Mouse (Mus musculus): ENCODE results near the gene Colca2. TPM values are rescaled to one million over a fixed set of nuclear protein-coding genes. Genes with fewer than 3 reads are reported as not detected.

The Colca2 gene
- polyA plus RNA-seq, 1 experiment from 2014 or later, result 0.56 TPM

- H3K4me2 ChIP-seq, result no peak overlapping the region
- H3K4me1 ChIP-seq (replicated peaks), result no peaks in the 10 kb centered on the region
- no peaks in the 10 kb centered on the region for H3K9me3 ChIP-seq
- H3K4me3 ChIP-seq, result no peak overlapping the region
- H3K27me3 ChIP-seq, result no peaks in the 10 kb centered on the region
- 94% methylated on average over 5 of the region's 5 CpGs for WGBS
- no peak for ATAC-seq (ENCODE audit: low read depth)
- H3K27ac ChIP-seq (replicated peaks), result no peak overlapping the region
- H3K9ac ChIP-seq, result no peak overlapping the region
- H3K36me3 ChIP-seq, result no peaks in the 10 kb centered on the region
Observed at GRCm38 (mm10) chr9:51258426-51258825, 19.9 kb downstream of the Colca2 start.

- H3K27ac ChIP-seq (replicated peaks), result no peak overlapping the region
- no peak overlapping the region for H3K4me2 ChIP-seq
- no peak for ATAC-seq (ENCODE audit: low read depth)
- H3K27me3 ChIP-seq, result no peaks in the 10 kb centered on the region
- no peaks in the 10 kb centered on the region for H3K9me3 ChIP-seq
- whole genome bisulfite sequencing, result 78% methylated on average over 4 of the region's 4 CpGs
- H3K9ac ChIP-seq, result no peak overlapping the region
- H3K36me3 ChIP-seq, result no peaks in the 10 kb centered on the region
- no peak overlapping the region for H3K4me3 ChIP-seq
- H3K4me1 ChIP-seq (replicated peaks), result no peaks in the 10 kb centered on the region
Observed at GRCm38 (mm10) chr9:51256780-51257502, 21.4 kb downstream of the Colca2 start.

- Histone ChIP-seq H3K9me3 (no peaks in the 10 kb centered on the region), H3K4me2 (no peak overlapping the region), H3K4me1 (replicated peaks) (no peaks in the 10 kb centered on the region; the same call in 1 of the 2 replicates), H3K4me3 (no peak overlapping the region), H3K36me3 (no peaks in the 10 kb centered on the region), H3K27me3 (peaks cover 26% of the 10 kb centered on the region), H3K9ac (no peak overlapping the region), H3K27ac (replicated peaks) (no peak overlapping the region)
- ATAC-seq (ENCODE audit: low read depth), result no peak
- WGBS, result 61% methylated on average over 12 of the region's 12 CpGs
Observed at GRCm38 (mm10) chr9:51238741-51239385, 39.5 kb downstream of the Colca2 start.

DNA sequence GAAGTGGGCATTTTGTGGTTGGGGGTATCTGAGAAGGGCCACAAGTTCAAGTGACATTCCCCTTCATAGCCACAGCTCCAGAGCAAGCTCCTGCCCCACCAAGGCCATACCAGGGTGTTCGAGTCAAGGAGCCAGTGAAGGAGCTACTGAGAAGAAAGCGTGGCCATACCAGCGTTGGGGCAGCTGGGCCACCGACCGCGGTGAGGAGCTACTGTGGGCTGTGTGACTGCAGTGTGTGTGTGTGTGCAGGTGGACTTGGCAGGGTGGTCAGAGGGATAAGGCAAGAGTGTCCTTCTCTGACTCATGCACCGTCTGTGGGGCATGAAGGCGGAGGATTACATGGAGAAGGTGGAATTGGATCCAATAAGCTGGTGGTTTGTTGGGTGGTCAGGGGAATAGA is 46.2 kb downstream of the Colca2 start:
- Histone ChIP-seq H3K27ac (replicated peaks) (no peak overlapping the region), H3K9me3 (no peaks in the 10 kb centered on the region), H3K4me1 (replicated peaks) (no peaks in the 10 kb centered on the region), H3K4me2 (no peak overlapping the region), H3K27me3 (peaks cover 41% of the 10 kb centered on the region), H3K36me3 (no peaks in the 10 kb centered on the region), H3K4me3 (no peak overlapping the region), H3K9ac (no peak overlapping the region)
- 96% methylated on average over 8 of the region's 8 CpGs for WGBS
- no peak for ATAC-seq (ENCODE audit: low read depth)

GRCm38 (mm10) chr9:51230701-51231389 is 47.5 kb downstream of the Colca2 start:
- H3K4me2 ChIP-seq, result no peak overlapping the region
- 90% methylated on average over 4 of the region's 4 CpGs for whole genome bisulfite sequencing
- no peak overlapping the region for H3K9ac ChIP-seq
- H3K9me3 ChIP-seq, result no peaks in the 10 kb centered on the region
- no peak overlapping the region for H3K4me3 ChIP-seq
- no peaks in the 10 kb centered on the region for H3K36me3 ChIP-seq
- H3K27me3 ChIP-seq, result peaks cover 31% of the 10 kb centered on the region
- ATAC-seq (ENCODE audit: low read depth), result no peak
- no peaks in the 10 kb centered on the region for H3K4me1 ChIP-seq (replicated peaks)
- no peak overlapping the region for H3K27ac ChIP-seq (replicated peaks)

DNA sequence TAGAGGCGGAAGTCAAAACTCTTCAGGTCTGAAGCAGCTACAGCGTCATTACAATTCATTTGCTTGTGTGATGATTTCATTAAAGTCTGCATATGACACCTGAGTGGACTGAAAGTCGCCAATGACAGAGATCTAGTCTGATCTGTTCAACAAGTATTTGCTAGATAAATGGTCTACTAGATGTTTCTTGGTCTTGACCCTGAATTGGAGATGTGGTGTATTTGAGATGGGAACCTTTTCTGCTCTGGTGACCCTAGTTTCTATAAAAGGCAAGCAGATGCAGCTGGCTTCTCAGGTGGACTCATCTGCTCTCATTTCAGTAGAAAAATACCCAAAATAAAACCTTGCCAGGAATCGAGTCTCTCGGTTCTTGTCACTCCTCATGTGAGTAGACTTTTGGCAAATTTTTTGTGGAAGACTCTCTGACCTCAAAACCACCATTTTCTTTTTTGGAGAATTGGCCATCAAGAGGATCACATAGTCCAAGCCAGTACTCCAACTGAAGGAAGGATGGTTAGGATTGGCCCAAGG is 52.7 kb downstream of the Colca2 start:
- Histone ChIP-seq H3K27ac (replicated peaks) (no peak overlapping the region), H3K9ac (no peak overlapping the region), H3K27me3 (peaks cover 12% of the 10 kb centered on the region), H3K4me2 (no peak overlapping the region), H3K9me3 (no peaks in the 10 kb centered on the region), H3K4me1 (replicated peaks) (no peaks in the 10 kb centered on the region), H3K36me3 (no peaks in the 10 kb centered on the region), H3K4me3 (no peak overlapping the region)
- 86% methylated on average over 5 of the region's 5 CpGs for WGBS
- ATAC-seq (ENCODE audit: low read depth), result no peak

Other genes with a start within 250 kb of the Colca2 start
- not detected in 2 replicates for gene Btg4, start 217.7 kb downstream of the Colca2 start, polyA plus RNA-seq (2015; fragmentation: Nextera tagmentation; extraction: Ambion mirVana)
- 2.4 and 2.7 TPM in 2 replicates for gene Layn, start 201.5 kb downstream of the Colca2 start, polyA plus RNA-seq (2015; fragmentation: Nextera tagmentation; extraction: Ambion mirVana)
- 0.60 TPM in 1 of 2 replicates, not detected in the other for gene 4833427G06Rik, start 176.5 kb downstream of the Colca2 start, polyA plus RNA-seq (2015; fragmentation: Nextera tagmentation; extraction: Ambion mirVana)
- gene Gm32742, start 113.1 kb downstream of the Colca2 start, polyA plus RNA-seq (2015; fragmentation: Nextera tagmentation; extraction: Ambion mirVana), result 0.06 TPM in 1 of 2 replicates, not detected in the other
- gene Pou2af1, start 64.9 kb downstream of the Colca2 start, polyA plus RNA-seq (2015; fragmentation: Nextera tagmentation; extraction: Ambion mirVana), result 0.22 TPM in 1 of 2 replicates, not detected in the other
- gene 1810046K07Rik, start 50.3 kb upstream of the Colca2 start, polyA plus RNA-seq (2015; fragmentation: Nextera tagmentation; extraction: Ambion mirVana), result not detected in 2 replicates

Measured in neural tube, embryonic 13.5 days (tissue).